Mouse (Mus musculus): ENCODE results near the gene Exd2. TPM values are rescaled to one million over a fixed set of nuclear protein-coding genes. Genes with fewer than 3 reads are reported as not detected.

Gene Exd2
- 54.5 and 59.5 TPM in 2 replicates for polyA plus RNA-seq (2012; rRNA removed)

- no peak for TF ChIP-seq CTCF (IDR thresholded peaks at IDR 0.05; ENCODE audit: borderline replicate concordance, extremely low read depth, insufficient read depth, insufficient read length)
- peak; percentile 23; the same call in 1 of the 2 replicates for TF ChIP-seq POLR2A (IDR thresholded peaks at IDR 0.05; ENCODE audit: borderline replicate concordance, extremely low read depth, insufficient read depth, insufficient read length, poor library complexity, severe bottlenecking)
- DNase-seq (ENCODE audit: low read depth) = peak; percentile 96
These were observed at the start of gene Exd2 for GRCm38 (mm10) chr12:80462942-80463651. TSS of gene Exd2 (plus strand) at chr12:80463095.

- DNase-seq (ENCODE audit: low read depth) = peak; percentile 8
- TF ChIP-seq POLR2A (IDR thresholded peaks at IDR 0.05; ENCODE audit: borderline replicate concordance, extremely low read depth, insufficient read depth, insufficient read length, poor library complexity, severe bottlenecking) (no peak), CTCF (IDR thresholded peaks at IDR 0.05; ENCODE audit: borderline replicate concordance, extremely low read depth, insufficient read depth, insufficient read length) (no peak)
These were observed 47.8 kb upstream of the Exd2 start for GRCm38 (mm10) chr12:80415100-80415499.

- TF ChIP-seq CTCF (IDR thresholded peaks at IDR 0.05; ENCODE audit: borderline replicate concordance, extremely low read depth, insufficient read depth, insufficient read length) = no peak
- TF ChIP-seq POLR2A (IDR thresholded peaks at IDR 0.05; ENCODE audit: borderline replicate concordance, extremely low read depth, insufficient read depth, insufficient read length, poor library complexity, severe bottlenecking) = no peak
- DNase-seq (ENCODE audit: low read depth) = no peak
These were observed 35.2 kb upstream of the Exd2 start for GRCm38 (mm10) chr12:80427683-80428082.

- TF ChIP-seq CTCF (IDR thresholded peaks at IDR 0.05; ENCODE audit: borderline replicate concordance, extremely low read depth, insufficient read depth, insufficient read length) = no peak
- no peak for TF ChIP-seq POLR2A (IDR thresholded peaks at IDR 0.05; ENCODE audit: borderline replicate concordance, extremely low read depth, insufficient read depth, insufficient read length, poor library complexity, severe bottlenecking)
- no peak for DNase-seq (ENCODE audit: low read depth)
These were observed 29.6 kb upstream of the Exd2 start for GRCm38 (mm10) chr12:80433266-80433665.

GRCm38 (mm10) chr12:80434601-80434960, 28.3 kb upstream of the Exd2 start:
- DNase-seq (ENCODE audit: low read depth) = peak; percentile 51

GRCm38 (mm10) chr12:80434961-80435691, 27.8 kb upstream of the Exd2 start:
- TF ChIP-seq CTCF (IDR thresholded peaks at IDR 0.05; ENCODE audit: borderline replicate concordance, extremely low read depth, insufficient read depth, insufficient read length) (no peak), POLR2A (IDR thresholded peaks at IDR 0.05; ENCODE audit: borderline replicate concordance, extremely low read depth, insufficient read depth, insufficient read length, poor library complexity, severe bottlenecking) (peak; percentile 27; the same call in 1 of the 2 replicates)

More at GRCm38 (mm10) chr12:80434601-80434960, 28.3 kb upstream of the Exd2 start:
- TF ChIP-seq POLR2A (IDR thresholded peaks at IDR 0.05; ENCODE audit: borderline replicate concordance, extremely low read depth, insufficient read depth, insufficient read length, poor library complexity, severe bottlenecking) (no peak), CTCF (IDR thresholded peaks at IDR 0.05; ENCODE audit: borderline replicate concordance, extremely low read depth, insufficient read depth, insufficient read length) (no peak)

GRCm38 (mm10) chr12:80435887-80436286, 27.0 kb upstream of the Exd2 start:
- no peak for DNase-seq (ENCODE audit: low read depth)
- no peak for TF ChIP-seq CTCF (IDR thresholded peaks at IDR 0.05; ENCODE audit: borderline replicate concordance, extremely low read depth, insufficient read depth, insufficient read length)
- no peak for TF ChIP-seq POLR2A (IDR thresholded peaks at IDR 0.05; ENCODE audit: borderline replicate concordance, extremely low read depth, insufficient read depth, insufficient read length, poor library complexity, severe bottlenecking)

More at GRCm38 (mm10) chr12:80434961-80435691, 27.8 kb upstream of the Exd2 start:
- DNase-seq (ENCODE audit: low read depth) = peak; percentile 88

- TF ChIP-seq POLR2A (IDR thresholded peaks at IDR 0.05; ENCODE audit: borderline replicate concordance, extremely low read depth, insufficient read depth, insufficient read length, poor library complexity, severe bottlenecking) (peak; percentile 73), CTCF (IDR thresholded peaks at IDR 0.05; ENCODE audit: borderline replicate concordance, extremely low read depth, insufficient read depth, insufficient read length) (no peak)
- peak; percentile 94 for DNase-seq (ENCODE audit: low read depth)
These were observed 26.4 kb upstream of the Exd2 start, which contains the start of gene Dcaf5 for GRCm38 (mm10) chr12:80436336-80436976. TSS of gene Dcaf5 (minus strand) at chr12:80436601.

GRCm38 (mm10) chr12:80437051-80437675, 25.7 kb upstream of the Exd2 start:
- no peak for DNase-seq (ENCODE audit: low read depth)
- TF ChIP-seq CTCF (IDR thresholded peaks at IDR 0.05; ENCODE audit: borderline replicate concordance, extremely low read depth, insufficient read depth, insufficient read length) (no peak), POLR2A (IDR thresholded peaks at IDR 0.05; ENCODE audit: borderline replicate concordance, extremely low read depth, insufficient read depth, insufficient read length, poor library complexity, severe bottlenecking) (no peak)

GRCm38 (mm10) chr12:80440957-80441356, 21.9 kb upstream of the Exd2 start:
- DNase-seq (ENCODE audit: low read depth) = no peak
- TF ChIP-seq CTCF (IDR thresholded peaks at IDR 0.05; ENCODE audit: borderline replicate concordance, extremely low read depth, insufficient read depth, insufficient read length) = peak; percentile 8; the same call in 1 of the 2 replicates
- no peak for TF ChIP-seq POLR2A (IDR thresholded peaks at IDR 0.05; ENCODE audit: borderline replicate concordance, extremely low read depth, insufficient read depth, insufficient read length, poor library complexity, severe bottlenecking)

Data from brain, embryonic 14.5 days (tissue).